In genomic region chr12:110278853-110279252, GRCm38 (mm10) we compare ENCODE assay signal across 7 mouse cellular contexts. TPM values are rescaled to one million over a fixed set of nuclear protein-coding genes. Genes with fewer than 3 reads are reported as not detected.
A peak's percentile ranks its signal among the peaks of the same experiment; 100 is the strongest.
DNase-seq lines count a peak whose midpoint lies in the region; ATAC-seq and TF ChIP-seq lines count a peak whose summit lies in the region.

Dio3 (plus strand) TSS chr12:110279068.

- H3K4me1 ChIP-seq in forebrain, embryonic 12.5 days = peaks cover 30% of the 10 kb centered on the region
- H3K4me1 ChIP-seq in kidney, adult 2 months (ENCODE audit: control insufficient read depth, insufficient read depth, low read length) = no peaks in the 10 kb centered on the region
- H3K4me1 ChIP-seq in lung, embryonic 14.5 days (ENCODE audit: insufficient read depth) = no peaks in the 10 kb centered on the region
- no peaks in the 10 kb centered on the region; the same call in 1 of the 2 replicates for H3K4me1 ChIP-seq in small intestine, adult 2 months (ENCODE audit: control insufficient read depth, insufficient read depth, insufficient read length, low read length)

- H3K9me3 ChIP-seq in forebrain, embryonic 12.5 days = no peaks in the 10 kb centered on the region
- no peaks in the 10 kb centered on the region for H3K9me3 ChIP-seq in lung, embryonic 14.5 days (ENCODE audit: low read depth, low read length)

- peaks cover 99% of the 10 kb centered on the region for H3K27me3 ChIP-seq in forebrain, embryonic 12.5 days
- H3K27me3 ChIP-seq in kidney, adult 2 months (replicated peaks; ENCODE audit: control insufficient read depth, insufficient read depth, low read length) = peaks cover 2% of the 10 kb centered on the region; the same call in 1 of the 2 replicates
- peaks cover 90% of the 10 kb centered on the region for H3K27me3 ChIP-seq in lung, embryonic 14.5 days (ENCODE audit: insufficient read depth, low read length)
- peaks cover 55% of the 10 kb centered on the region for H3K27me3 ChIP-seq in small intestine, adult 2 months (ENCODE audit: control insufficient read depth, insufficient read depth, low read length)

- H3K4me3 ChIP-seq in forebrain, embryonic 12.5 days (replicated peaks) = peak within 1 kb of the TSS; percentile 45
- peak within 1 kb of the TSS; percentile 16 for H3K4me3 ChIP-seq in kidney, adult 2 months (ENCODE audit: insufficient read depth, low read depth, low read length)
- H3K4me3 ChIP-seq in lung, embryonic 14.5 days (ENCODE audit: low read depth, low read length) = peak within 1 kb of the TSS; percentile 40
- peak within 1 kb of the TSS; percentile 1; the same call in 1 of the 2 replicates for H3K4me3 ChIP-seq in small intestine, adult 2 months (ENCODE audit: low read depth, low read length)

- H3K36me3 ChIP-seq in forebrain, embryonic 12.5 days (replicated peaks) = no peaks in the 10 kb centered on the region
- no peaks in the 10 kb centered on the region for H3K36me3 ChIP-seq in kidney, adult 2 months (ENCODE audit: control insufficient read depth, insufficient read depth, low read length)
- no peaks in the 10 kb centered on the region for H3K36me3 ChIP-seq in lung, embryonic 14.5 days (ENCODE audit: insufficient read depth)
- H3K36me3 ChIP-seq in small intestine, adult 2 months (ENCODE audit: control insufficient read depth, insufficient read depth, low read length) = no peaks in the 10 kb centered on the region

- H3K9ac ChIP-seq in forebrain, embryonic 12.5 days = peak within 1 kb of the TSS; percentile 48
- peak within 1 kb of the TSS; percentile 34; the same call in 1 of the 2 replicates for H3K9ac ChIP-seq in lung, embryonic 14.5 days

- H3K4me2 ChIP-seq in forebrain, embryonic 12.5 days = peak within 1 kb of the TSS; percentile 65
- H3K4me2 ChIP-seq in lung, embryonic 14.5 days = peak within 1 kb of the TSS; percentile 72

- under 1% methylated on average over 26 of the region's 34 CpGs for WGBS in forebrain, embryonic 12.5 days
- WGBS in kidney, adult 2 months = 2% methylated on average over 34 of the region's 34 CpGs
- WGBS in lung, embryonic 14.5 days = 0% methylated on average over 29 of the region's 34 CpGs
- 2% methylated on average over 33 of the region's 34 CpGs for WGBS in small intestine, adult 2 months

- H3K27ac ChIP-seq in forebrain, embryonic 12.5 days = no peak within 1 kb of the TSS
- no peak within 1 kb of the TSS for H3K27ac ChIP-seq in kidney, adult 2 months (ENCODE audit: insufficient read depth, low read depth, low read length)
- no peak within 1 kb of the TSS for H3K27ac ChIP-seq in lung, embryonic 14.5 days (ENCODE audit: low read depth)
- H3K27ac ChIP-seq in small intestine, adult 2 months (ENCODE audit: insufficient read depth, low read depth, low read length) = no peak within 1 kb of the TSS

- no peak for TF ChIP-seq CTCF in kidney, adult 2 months (conservative IDR thresholded peaks at IDR 0.05; ENCODE audit: insufficient read depth, insufficient read length, low read depth, low read length)
- TF ChIP-seq CTCF in lung, embryonic 14.5 days (IDR thresholded peaks at IDR 0.05; ENCODE audit: low read depth) = no peak
- TF ChIP-seq CTCF in small intestine, adult 2 months (IDR thresholded peaks at IDR 0.05; ENCODE audit: extremely low read depth, insufficient read length, insufficient replicate concordance, low read depth, low read length) = no peak

- DNase-seq in adrenal gland, postnatal 36 days = peak; percentile 86 to 90
- DNase-seq in kidney, adult 2 months = peak; percentile 74
- peak; percentile 78 for DNase-seq in lung, embryonic 14.5 days
- no peak for DNase-seq in left cerebral cortex, adult 11 months (ENCODE audit: low spot score)
- no peak for DNase-seq in right cerebral cortex, adult 2 months (ENCODE audit: low spot score in 2 of 2)

- TF ChIP-seq POLR2A in kidney, adult 2 months (IDR thresholded peaks at IDR 0.05; ENCODE audit: low read depth, low read length) = no peak
- no peak for TF ChIP-seq POLR2A in small intestine, adult 2 months (IDR thresholded peaks at IDR 0.05; ENCODE audit: low read depth, low read length)

- peak; percentile 14; the same call in 1 of the 2 replicates for ATAC-seq in forebrain, embryonic 12.5 days (ENCODE audit: low FRiP score)
- peak; percentile 70 for ATAC-seq in lung, embryonic 14.5 days (ENCODE audit: insufficient read depth)

RNA-seq across cellular contexts. Expression of gene Dio3, which starts in this region (rescaled TPM):
- total RNA-seq in adrenal gland, postnatal 36 days (2021) = 1 to 10 TPM in 1 of 2 experiments, under 1 TPM in 1; 0.82 to 1.6 TPM
- polyA plus RNA-seq in forebrain, embryonic 12.5 days (2016; fragmentation: Nextera tagmentation; extraction: Ambion mirVana) = 1.9 and 2.4 TPM in 2 replicates
- polyA plus RNA-seq in kidney, adult 2 months (2012; rRNA removed) = 0.43 and 0.50 TPM in 2 replicates
- polyA plus RNA-seq in lung, embryonic 14.5 days (2014; fragmentation: Nextera tagmentation; extraction: Ambion mirVana) = 0.12 TPM in 1 of 2 replicates, not detected in the other
- 0.14 TPM in 1 of 2 replicates, not detected in the other for polyA plus RNA-seq in small intestine, adult 2 months (2012; rRNA removed)

Comparison
In these comparisons a context has a peak if more than half of its experiments do, and no peak if none do; other contexts are left out.
1. Peak in DNase-seq and H3K4me3 ChIP-seq in kidney, adult 2 months; RNA of the gene not detected or under 1 TPM.
2. Peak in DNase-seq, ATAC-seq, H3K4me3 ChIP-seq, H3K9ac ChIP-seq and H3K4me2 ChIP-seq in lung, embryonic 14.5 days; RNA of the gene not detected or under 1 TPM.
3. DNase-seq: peak in adrenal gland, postnatal 36 days (2 of 2); none in left cerebral cortex, adult 11 months (single experiment) and right cerebral cortex, adult 2 months (0 of 2).
4. Peak in every context shown above with its lines, with median percentiles within 50 percentile points of each other: H3K4me3 ChIP-seq.